Mouse (Mus musculus) myocyte (in vitro differentiated cells): ENCODE measurements around the gene Serp1.

Experiments used
- CEBPB ChIP-seq: IDR thresholded peaks from 2 replicates; pipeline ENCODE4 v1.6.1; 2011; ENCODE audit warnings: mild to moderate bottlenecking, moderate library complexity; ENCODE audit not compliant: poor library complexity, insufficient read depth, severe bottlenecking
- E2F4 ChIP-seq: IDR thresholded peaks from one replicate; pipeline ENCODE4 v1.6.1; 2011; ENCODE audit warnings: mild to moderate bottlenecking, control low read depth, moderate library complexity; ENCODE audit not compliant: insufficient read depth
- MAX ChIP-seq: IDR thresholded peaks from one replicate; pipeline ENCODE4 v1.6.1; 2011; ENCODE audit warnings: low read depth, mild to moderate bottlenecking, control low read depth
- MYOD1 ChIP-seq, 3 experiments: IDR thresholded peaks; one replicate each; pipeline ENCODE4 v1.6.1; 2011; ENCODE audit warnings: control low read depth in 2 of 3, low read depth in 2 of 3, mild to moderate bottlenecking in 2 of 3, moderate library complexity in 1 of 3; ENCODE audit not compliant: insufficient read length in 2 of 3, control insufficient read depth in 1 of 3
- MYOG ChIP-seq, 3 experiments: IDR thresholded peaks; one replicate each; pipeline ENCODE4 v1.6.1; 2011; ENCODE audit warnings: control low read depth in 2 of 3, low read depth in 2 of 3, mild to moderate bottlenecking in 2 of 3; ENCODE audit not compliant: insufficient read length in 2 of 3, control insufficient read depth in 1 of 3, insufficient read depth in 1 of 3
- POLR2A ChIP-seq: IDR thresholded peaks from one replicate; pipeline ENCODE4 v1.6.1; 2011; ENCODE audit warnings: low read depth, mild to moderate bottlenecking, control low read depth, moderate library complexity; ENCODE audit not compliant: insufficient read length
- REST ChIP-seq: IDR thresholded peaks from one replicate; pipeline ENCODE4 v1.6.1; 2011; ENCODE audit warnings: mild to moderate bottlenecking, control low read depth, moderate library complexity; ENCODE audit not compliant: insufficient read depth, insufficient read length
- SRF ChIP-seq: IDR thresholded peaks from one replicate; pipeline ENCODE4 v1.6.1; 2011; ENCODE audit warnings: low read depth; ENCODE audit not compliant: control insufficient read depth, insufficient read length
- TCF12 ChIP-seq: IDR thresholded peaks from one replicate; pipeline ENCODE4 v1.6.1; 2011; ENCODE audit warnings: mild to moderate bottlenecking, control low read depth; ENCODE audit not compliant: poor library complexity, insufficient read depth, severe bottlenecking
- TCF3 ChIP-seq: IDR thresholded peaks from one replicate; pipeline ENCODE4 v1.6.1; 2011; ENCODE audit warnings: low read depth, control low read depth; ENCODE audit not compliant: insufficient read length
- USF1 ChIP-seq: IDR thresholded peaks from one replicate; pipeline ENCODE4 v1.6.1; 2011; ENCODE audit warnings: low read depth, mild to moderate bottlenecking, control low read depth, moderate library complexity

- TF ChIP-seq USF1 (no peak), MYOD1 (IDR thresholded peaks at IDR 0.05; ENCODE audit: control insufficient read depth in 1 of 3, insufficient read length in 2 of 3, low read depth in 2 of 3) (no peak), POLR2A (no peak), CEBPB (no peak), SRF (no peak), TCF12 (no peak), MAX (no peak), E2F4 (no peak), TCF3 (no peak), MYOG (IDR thresholded peaks at IDR 0.05; ENCODE audit: control insufficient read depth in 1 of 3, insufficient read depth in 1 of 3, insufficient read length in 2 of 3, low read depth in 2 of 3) (no peak), REST (no peak)
Measured at GRCm38 (mm10) chr3:58524246-58524645, 1.4 kb downstream of the Serp1 start.
